Mouse (Mus musculus) monocyte, adult 59 days (primary cell): ENCODE measurements around the gene Slc2a2. TPM values are rescaled to one million over a fixed set of nuclear protein-coding genes. Genes with fewer than 3 reads are reported as not detected.

Experiments used
- total RNA-seq, 2 experiments: library from RNA; stranded (reverse); gene quantifications; one replicate each; pipeline ENCODE4 v1.2.4; 2023

Gene Slc2a2
- not detected for total RNA-seq

GRCm38 (mm10) chr3:28697797-28698196 lies at the start of gene Slc2a2:
Gene Slc2a2, plus strand, starts transcription at chr3:28697903.

Other genes starting within 250 kb of the Slc2a2 start
- 1 to 10 TPM; 4.5 to 4.7 TPM for gene Eif5a2, start 83.4 kb downstream of the Slc2a2 start, total RNA-seq
- gene Rpl22l1, start 107.5 kb downstream of the Slc2a2 start, total RNA-seq: 100 to 1,000 TPM; 164 to 185 TPM
- gene Gm1527, start 194.7 kb downstream of the Slc2a2 start, total RNA-seq: not detected